Mouse (Mus musculus): Measurements from ENCODE around the gene Tmprss7. TPM values are rescaled to one million over a fixed set of nuclear protein-coding genes. Genes with fewer than 3 reads are reported as not detected.

The Tmprss7 gene
- polyA plus RNA-seq, 1 experiment from 2014 or later, result not detected

- H3K4me3 ChIP-seq, result no peak overlapping the region
- no peak overlapping the region for H3K4me2 ChIP-seq
- peaks cover 6% of the 10 kb centered on the region for H3K36me3 ChIP-seq
- no peaks in the 10 kb centered on the region for H3K27me3 ChIP-seq (replicated peaks)
- WGBS, result 76% methylated on average over 4 of the region's 4 CpGs
- peaks cover 4% of the 10 kb centered on the region; the same call in 1 of the 2 replicates for H3K4me1 ChIP-seq (replicated peaks)
- no peak for ATAC-seq (ENCODE audit: insufficient number of reproducible peaks, low FRiP score)
- H3K27ac ChIP-seq (ENCODE audit: poor library complexity, severe bottlenecking), result no peak overlapping the region
- H3K9me3 ChIP-seq (replicated peaks), result no peaks in the 10 kb centered on the region
- no peak overlapping the region for H3K9ac ChIP-seq
Measured at GRCm38 (mm10) chr16:45718296-45718695, 24.8 kb upstream of the Tmprss7 start.

DNA sequence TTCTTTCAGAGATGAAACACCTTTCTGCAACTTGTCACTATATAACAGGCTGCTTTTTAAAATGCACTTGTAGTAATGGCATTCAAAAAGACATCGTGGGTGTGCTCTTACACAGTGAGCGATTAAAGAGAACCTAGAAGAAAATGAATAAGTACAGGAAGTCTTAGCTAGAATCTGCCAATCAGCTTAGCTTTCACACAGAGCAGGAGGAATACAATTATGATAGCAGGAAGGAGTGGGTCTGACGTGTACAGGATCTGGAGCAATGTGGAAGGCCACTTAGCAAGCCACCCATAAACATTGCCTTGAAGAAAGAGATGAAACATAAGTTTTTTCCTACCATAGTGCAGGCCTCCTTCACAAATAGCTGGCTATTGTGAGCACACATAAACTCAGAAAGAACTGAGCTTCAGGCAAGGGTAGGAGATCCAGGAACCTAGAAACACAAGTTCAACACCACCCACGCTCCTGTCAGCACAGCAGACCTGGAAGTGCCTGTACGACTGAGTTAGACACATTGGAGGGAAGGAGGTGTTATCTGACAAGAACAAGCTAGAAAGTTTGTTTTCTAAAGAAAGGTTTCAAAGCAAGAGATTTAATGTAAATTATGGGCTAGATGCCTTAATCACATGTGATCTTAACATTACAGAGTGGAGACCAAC is 21.2 kb upstream of the Tmprss7 start:
- 69% methylated on average over 5 of the region's 5 CpGs for WGBS
- Histone ChIP-seq H3K4me1 (replicated peaks) (no peaks in the 10 kb centered on the region), H3K4me3 (no peak overlapping the region), H3K36me3 (peaks cover 6% of the 10 kb centered on the region), H3K27me3 (replicated peaks) (no peaks in the 10 kb centered on the region), H3K9ac (no peak overlapping the region), H3K4me2 (no peak overlapping the region), H3K27ac (ENCODE audit: poor library complexity, severe bottlenecking) (no peak overlapping the region), H3K9me3 (replicated peaks) (no peaks in the 10 kb centered on the region)
- no peak for ATAC-seq (ENCODE audit: insufficient number of reproducible peaks, low FRiP score)

DNA sequence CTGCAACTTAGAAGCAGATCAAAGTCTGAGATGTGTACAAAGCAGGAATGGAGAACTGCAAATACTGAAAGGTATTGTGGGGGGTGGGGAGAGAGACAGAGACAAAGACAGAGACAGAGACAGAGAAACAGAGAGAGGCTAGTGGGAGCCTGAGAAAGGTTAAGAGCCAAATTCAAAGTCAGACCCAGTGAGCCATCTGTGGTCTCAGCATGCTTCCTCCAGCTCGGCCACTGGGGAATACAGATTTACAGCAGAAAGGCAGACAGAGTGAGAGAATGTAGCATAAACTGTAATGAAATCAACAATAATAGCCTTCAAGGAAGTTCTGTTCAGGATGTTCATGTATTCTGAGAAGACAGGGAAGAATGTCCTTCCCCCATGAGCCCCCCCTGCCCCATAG is 20.4 kb upstream of the Tmprss7 start:
- H3K27ac ChIP-seq (ENCODE audit: poor library complexity, severe bottlenecking), result no peak overlapping the region

GRCm38 (mm10) chr16:45713261-45713660 is 19.8 kb upstream of the Tmprss7 start:
- WGBS, result 85% methylated on average over 5 of the region's 5 CpGs
- Histone ChIP-seq H3K4me2 (no peak overlapping the region), H3K27ac (ENCODE audit: poor library complexity, severe bottlenecking) (no peak overlapping the region), H3K9ac (no peak overlapping the region), H3K4me3 (no peak overlapping the region), H3K9me3 (replicated peaks) (no peaks in the 10 kb centered on the region), H3K27me3 (replicated peaks) (no peaks in the 10 kb centered on the region), H3K4me1 (replicated peaks) (no peaks in the 10 kb centered on the region), H3K36me3 (peaks cover 6% of the 10 kb centered on the region)
- no peak for ATAC-seq (ENCODE audit: insufficient number of reproducible peaks, low FRiP score)

More for the DNA sequence above, 20.4 kb upstream of the Tmprss7 start:
- Histone ChIP-seq H3K4me3 (no peak overlapping the region), H3K4me1 (replicated peaks) (no peaks in the 10 kb centered on the region), H3K27me3 (replicated peaks) (no peaks in the 10 kb centered on the region), H3K9me3 (replicated peaks) (no peaks in the 10 kb centered on the region), H3K9ac (no peak overlapping the region), H3K36me3 (peaks cover 6% of the 10 kb centered on the region), H3K4me2 (no peak overlapping the region)
- WGBS, result 74% methylated on average over 1 of the region's 1 CpGs
- no peak for ATAC-seq (ENCODE audit: insufficient number of reproducible peaks, low FRiP score)

- Histone ChIP-seq H3K27ac (ENCODE audit: poor library complexity, severe bottlenecking) (no peak overlapping the region), H3K4me3 (no peak overlapping the region), H3K9ac (no peak overlapping the region), H3K4me1 (replicated peaks) (no peaks in the 10 kb centered on the region), H3K27me3 (replicated peaks) (no peaks in the 10 kb centered on the region), H3K9me3 (replicated peaks) (no peaks in the 10 kb centered on the region), H3K4me2 (no peak overlapping the region), H3K36me3 (peaks cover under 1% of the 10 kb centered on the region; the same call in 1 of the 2 replicates)
- 69% methylated on average over 7 of the region's 7 CpGs for WGBS
- ATAC-seq (ENCODE audit: insufficient number of reproducible peaks, low FRiP score), result no peak
Measured at GRCm38 (mm10) chr16:45711263-45711662, 17.8 kb upstream of the Tmprss7 start.

DNA sequence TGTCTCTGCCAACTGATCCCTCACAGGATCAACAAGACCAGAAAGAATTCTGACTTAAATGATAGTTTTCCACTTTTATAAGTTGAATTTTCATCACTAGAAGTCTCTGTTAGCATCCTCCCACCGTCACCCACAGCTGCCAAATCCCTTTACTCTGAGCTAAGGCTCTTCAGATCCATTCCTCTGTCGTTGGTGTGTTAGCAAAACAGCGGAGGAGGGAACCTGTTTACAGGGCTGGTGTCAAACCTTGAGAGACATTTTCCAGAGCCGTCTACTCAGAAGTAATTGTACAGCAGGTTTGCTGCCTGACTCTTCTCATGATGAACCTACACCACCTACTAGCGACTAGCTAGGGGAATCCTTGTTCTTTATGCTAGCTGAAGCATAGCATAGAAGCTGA is 5.8 kb upstream of the Tmprss7 start:
- no peak overlapping the region for H3K9ac ChIP-seq
- no peak for ATAC-seq (ENCODE audit: insufficient number of reproducible peaks, low FRiP score)
- H3K9me3 ChIP-seq (replicated peaks), result no peaks in the 10 kb centered on the region
- no peak overlapping the region for H3K27ac ChIP-seq (ENCODE audit: poor library complexity, severe bottlenecking)
- no peaks in the 10 kb centered on the region for H3K36me3 ChIP-seq
- no peak overlapping the region for H3K4me3 ChIP-seq
- 46% methylated on average over 5 of the region's 5 CpGs for WGBS
- no peaks in the 10 kb centered on the region for H3K4me1 ChIP-seq (replicated peaks)
- H3K27me3 ChIP-seq (replicated peaks), result no peaks in the 10 kb centered on the region
- no peak overlapping the region for H3K4me2 ChIP-seq

DNA sequence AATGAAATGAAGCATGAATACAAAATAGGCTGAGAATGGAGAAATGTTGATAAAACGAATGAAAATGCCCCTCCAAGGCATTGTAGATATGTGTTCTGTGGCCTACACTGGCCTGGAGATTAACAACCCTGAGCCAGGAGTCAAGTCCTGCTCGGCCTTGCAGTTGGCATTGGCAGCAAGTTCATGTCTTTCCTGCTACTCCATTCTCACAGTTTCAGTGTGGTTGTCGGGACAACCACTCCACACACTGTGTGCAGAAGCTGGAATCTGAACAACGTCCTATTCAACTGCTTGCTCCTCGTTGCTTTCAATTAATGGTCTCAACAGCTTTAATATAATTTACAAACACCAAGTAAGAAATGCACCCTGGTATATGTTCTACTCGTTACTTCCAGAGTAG is 4.5 kb upstream of the Tmprss7 start:
- Histone ChIP-seq H3K27ac (ENCODE audit: poor library complexity, severe bottlenecking) (no peak overlapping the region), H3K27me3 (replicated peaks) (no peaks in the 10 kb centered on the region), H3K4me3 (no peak overlapping the region), H3K9ac (no peak overlapping the region), H3K9me3 (replicated peaks) (no peaks in the 10 kb centered on the region), H3K4me2 (no peak overlapping the region), H3K36me3 (no peaks in the 10 kb centered on the region), H3K4me1 (replicated peaks) (no peaks in the 10 kb centered on the region)
- no peak for ATAC-seq (ENCODE audit: insufficient number of reproducible peaks, low FRiP score)
- 75% methylated on average over 6 of the region's 6 CpGs for WGBS

DNA sequence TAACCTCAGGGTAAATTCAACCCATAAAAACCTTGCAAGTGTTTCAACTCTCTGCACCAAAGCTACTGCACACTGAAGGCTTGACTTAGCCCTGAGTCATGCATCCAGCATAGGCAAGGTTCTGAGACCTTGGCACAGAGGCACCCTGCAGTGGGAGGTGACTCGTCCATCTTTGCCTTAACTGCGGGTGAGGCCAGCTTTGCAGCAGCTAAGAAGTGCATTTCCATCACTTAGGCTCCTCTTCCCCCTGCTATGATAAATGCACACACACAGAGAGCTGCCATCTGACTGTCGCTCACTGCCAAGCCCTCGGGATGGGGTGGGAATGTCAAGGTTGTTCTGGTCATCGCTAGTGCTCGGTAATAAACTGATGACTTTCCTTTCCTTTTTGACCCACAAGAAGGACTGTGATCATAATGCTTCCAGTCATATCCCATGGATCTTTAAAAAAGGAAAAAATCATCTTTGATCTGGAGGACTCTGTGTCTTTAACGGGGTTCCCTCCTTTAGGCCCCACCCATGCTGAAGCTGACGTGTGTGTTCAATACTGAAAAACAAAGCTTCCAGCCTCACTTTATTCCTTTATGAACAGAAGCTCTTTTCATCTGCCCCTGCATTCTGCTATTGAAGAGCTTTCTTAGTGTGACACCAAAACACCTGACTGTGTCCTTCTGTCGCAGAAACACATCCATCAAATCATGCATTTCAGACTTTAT is 2.1 kb upstream of the Tmprss7 start:
- no peaks in the 10 kb centered on the region for H3K27me3 ChIP-seq (replicated peaks)
- no peak for ATAC-seq (ENCODE audit: insufficient number of reproducible peaks, low FRiP score)
- H3K27ac ChIP-seq (ENCODE audit: poor library complexity, severe bottlenecking), result no peak overlapping the region
- H3K9me3 ChIP-seq (replicated peaks), result no peaks in the 10 kb centered on the region
- WGBS, result 74% methylated on average over 9 of the region's 9 CpGs
- H3K4me2 ChIP-seq, result no peak overlapping the region
- H3K36me3 ChIP-seq, result no peaks in the 10 kb centered on the region
- no peak overlapping the region for H3K9ac ChIP-seq
- H3K4me3 ChIP-seq, result no peak overlapping the region
- no peaks in the 10 kb centered on the region for H3K4me1 ChIP-seq (replicated peaks)

DNA sequence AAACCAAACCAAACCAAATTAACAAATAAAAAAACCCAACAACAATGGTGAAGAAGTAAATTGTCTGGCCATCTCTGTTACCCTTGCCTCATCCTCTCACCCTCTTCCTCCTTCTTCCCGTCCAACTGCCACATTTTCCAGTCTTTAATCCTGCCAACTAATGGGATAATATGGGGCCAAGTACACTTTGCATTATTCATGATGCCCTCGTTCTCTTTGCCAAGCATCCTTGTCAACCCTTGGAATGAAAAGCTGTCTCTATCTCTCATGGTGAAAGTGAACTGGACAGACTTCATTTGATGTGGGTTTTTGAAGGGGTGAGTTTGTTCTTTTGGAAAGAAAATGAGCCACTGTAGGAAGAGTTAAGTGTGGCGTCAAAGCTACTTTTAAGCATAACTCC is 607 bp downstream of the Tmprss7 start:
- Histone ChIP-seq H3K9me3 (replicated peaks) (no peaks in the 10 kb centered on the region), H3K4me1 (replicated peaks) (no peaks in the 10 kb centered on the region), H3K27me3 (replicated peaks) (no peaks in the 10 kb centered on the region), H3K4me3 (no peak overlapping the region), H3K27ac (ENCODE audit: poor library complexity, severe bottlenecking) (no peak overlapping the region), H3K9ac (no peak overlapping the region), H3K4me2 (no peak overlapping the region), H3K36me3 (no peaks in the 10 kb centered on the region)
- no peak for ATAC-seq (ENCODE audit: insufficient number of reproducible peaks, low FRiP score)
- WGBS, result 70% methylated on average over 3 of the region's 3 CpGs

DNA sequence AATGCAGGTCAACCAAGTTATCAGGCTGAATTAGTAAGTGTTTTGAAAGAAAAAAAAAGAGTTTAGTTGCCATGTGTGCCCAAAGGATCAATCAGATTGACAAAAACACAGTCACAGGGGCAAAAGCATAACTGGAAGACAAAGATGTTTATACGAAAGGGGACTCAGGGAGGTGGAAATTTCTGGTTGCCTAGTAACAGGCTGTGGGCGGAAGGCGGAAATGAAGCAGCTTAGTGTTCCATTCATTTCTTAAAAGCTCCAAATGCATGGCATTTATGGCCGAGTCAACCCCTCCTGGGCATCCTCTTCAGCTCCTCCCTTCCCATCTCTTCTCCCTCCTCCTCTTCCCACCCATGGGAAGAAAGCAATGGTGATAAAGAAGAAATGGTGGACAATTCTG is 3.3 kb downstream of the Tmprss7 start:
- no peak overlapping the region for H3K4me2 ChIP-seq
- no peak overlapping the region for H3K4me3 ChIP-seq
- no peaks in the 10 kb centered on the region for H3K9me3 ChIP-seq (replicated peaks)
- no peak for ATAC-seq (ENCODE audit: insufficient number of reproducible peaks, low FRiP score)
- H3K27ac ChIP-seq (ENCODE audit: poor library complexity, severe bottlenecking), result no peak overlapping the region
- H3K4me1 ChIP-seq (replicated peaks), result no peaks in the 10 kb centered on the region
- no peak overlapping the region for H3K9ac ChIP-seq
- H3K27me3 ChIP-seq (replicated peaks), result no peaks in the 10 kb centered on the region
- WGBS, result 53% methylated on average over 4 of the region's 4 CpGs
- H3K36me3 ChIP-seq, result no peaks in the 10 kb centered on the region

DNA sequence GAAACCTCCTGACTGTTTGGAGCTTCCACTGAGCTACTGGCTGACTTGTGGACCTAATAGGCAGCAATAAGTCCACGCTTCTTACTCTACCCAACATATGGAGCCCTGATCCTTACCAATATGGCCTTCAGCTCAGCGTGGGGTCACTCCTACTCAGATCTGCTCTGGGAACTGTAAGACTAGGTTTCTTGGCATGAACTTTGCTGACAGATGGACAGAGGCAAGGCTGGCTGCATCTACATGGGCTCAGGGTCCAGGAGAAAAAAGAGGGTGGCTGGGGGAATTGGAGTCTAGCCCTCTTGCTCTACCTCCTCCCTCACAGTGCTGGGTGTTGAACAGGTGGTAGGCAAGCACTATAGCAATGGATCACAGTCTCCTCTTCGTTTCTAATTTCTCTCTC is 6.6 kb downstream of the Tmprss7 start:
- WGBS, result 68% methylated on average over 3 of the region's 3 CpGs
- H3K27ac ChIP-seq (ENCODE audit: poor library complexity, severe bottlenecking), result no peak overlapping the region
- ATAC-seq (ENCODE audit: insufficient number of reproducible peaks, low FRiP score), result no peak
- no peaks in the 10 kb centered on the region for H3K4me1 ChIP-seq (replicated peaks)
- H3K4me3 ChIP-seq, result no peak overlapping the region
- no peaks in the 10 kb centered on the region for H3K36me3 ChIP-seq
- no peak overlapping the region for H3K9ac ChIP-seq
- no peaks in the 10 kb centered on the region for H3K9me3 ChIP-seq (replicated peaks)
- H3K27me3 ChIP-seq (replicated peaks), result no peaks in the 10 kb centered on the region
- H3K4me2 ChIP-seq, result no peak overlapping the region

DNA sequence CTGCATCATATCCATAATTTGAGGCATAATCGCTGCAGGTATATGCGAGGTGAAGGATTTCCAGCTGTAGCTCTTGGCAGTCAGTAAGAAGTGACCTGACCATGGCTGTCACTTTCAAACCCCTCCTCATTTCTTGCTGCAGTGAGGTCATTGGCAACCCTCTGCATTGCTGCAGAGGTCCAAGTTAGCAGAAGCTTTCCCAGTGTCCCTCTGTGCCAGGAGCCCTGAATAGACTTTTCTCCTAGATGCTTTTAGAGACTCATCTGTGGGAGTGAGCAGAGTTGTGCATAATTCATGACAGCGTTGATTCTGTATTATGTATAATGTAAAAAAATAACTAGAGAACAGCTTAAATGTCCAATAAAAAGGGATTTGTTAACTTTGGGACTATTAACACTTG is 8.2 kb downstream of the Tmprss7 start:
- no peaks in the 10 kb centered on the region for H3K4me1 ChIP-seq (replicated peaks)
- ATAC-seq (ENCODE audit: insufficient number of reproducible peaks, low FRiP score), result no peak
- 66% methylated on average over 3 of the region's 3 CpGs for WGBS
- H3K4me2 ChIP-seq, result no peak overlapping the region
- H3K4me3 ChIP-seq, result no peak overlapping the region
- no peaks in the 10 kb centered on the region for H3K27me3 ChIP-seq (replicated peaks)
- H3K9ac ChIP-seq, result no peak overlapping the region
- no peak overlapping the region for H3K27ac ChIP-seq (ENCODE audit: poor library complexity, severe bottlenecking)
- no peaks in the 10 kb centered on the region for H3K9me3 ChIP-seq (replicated peaks)
- no peaks in the 10 kb centered on the region for H3K36me3 ChIP-seq

Measured in heart, embryonic 12.5 days (tissue).